Mouse (Mus musculus) right cerebral cortex, postnatal 10 days (tissue): ENCODE measurements around the gene Slco3a1.

Experiments
- DNase-seq, 2 experiments: peaks; one replicate each; pipeline ENCODE4 v3.0.0; 2021; ENCODE audit warnings: low spot score in 2 of 2

Gene Slco3a1

DNA sequence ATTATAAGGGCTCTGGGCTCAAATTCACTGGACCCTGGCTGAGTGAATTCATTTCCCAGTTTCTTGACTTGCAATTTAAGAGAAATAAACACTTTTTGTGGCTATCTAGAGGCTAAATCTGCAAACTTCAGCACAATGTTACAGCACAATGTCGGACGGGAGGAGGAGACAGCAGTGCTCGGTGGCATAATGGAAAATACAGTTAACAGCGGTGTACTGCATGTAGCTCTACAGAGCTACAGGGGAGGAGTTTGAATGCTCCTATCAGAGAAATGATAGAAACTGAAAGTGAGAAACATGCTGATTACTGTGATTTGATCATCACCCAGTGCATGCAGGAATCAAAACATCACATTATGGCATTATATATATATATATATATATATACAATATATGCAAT is 68.5 kb downstream of the Slco3a1 start:
- DNase-seq = no peak

DNA sequence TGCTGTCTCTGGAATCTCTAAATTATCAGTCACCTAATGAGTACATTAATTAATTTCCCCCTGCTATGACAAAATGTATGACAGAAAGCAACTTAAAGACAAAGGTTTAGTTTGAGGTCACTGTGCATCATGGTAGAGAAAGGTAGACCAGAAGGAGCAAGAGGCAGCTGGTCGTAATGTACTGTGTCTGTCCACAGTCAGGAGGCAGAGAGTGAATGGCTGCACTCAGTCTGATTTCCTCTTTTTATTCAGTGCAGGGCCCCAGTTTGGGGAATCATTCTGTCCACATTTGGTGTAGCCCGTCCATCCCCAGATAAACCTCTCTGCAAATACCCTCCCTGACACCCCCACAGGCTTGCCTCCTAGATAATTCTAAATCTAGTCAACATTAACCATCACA is 68.9 kb downstream of the Slco3a1 start:
- no peak for DNase-seq

DNA sequence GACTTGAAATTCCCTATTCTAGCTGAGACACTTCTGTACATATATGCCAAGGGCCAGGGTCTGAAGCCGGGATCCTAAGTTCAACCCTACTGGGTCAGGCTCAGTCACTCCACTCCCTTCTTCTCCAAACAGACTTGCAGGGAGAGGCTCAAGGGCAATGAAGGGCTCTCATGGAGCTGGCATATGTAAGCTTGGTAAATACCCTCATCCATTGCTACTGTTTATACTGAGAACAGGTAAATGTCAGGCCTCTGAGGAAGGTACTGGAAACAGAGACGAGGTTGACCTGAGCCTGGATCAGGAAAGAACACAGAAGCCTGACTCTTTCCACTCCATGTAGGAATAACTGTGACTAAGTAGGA is 70.6 kb downstream of the Slco3a1 start:
- no peak for DNase-seq

DNA sequence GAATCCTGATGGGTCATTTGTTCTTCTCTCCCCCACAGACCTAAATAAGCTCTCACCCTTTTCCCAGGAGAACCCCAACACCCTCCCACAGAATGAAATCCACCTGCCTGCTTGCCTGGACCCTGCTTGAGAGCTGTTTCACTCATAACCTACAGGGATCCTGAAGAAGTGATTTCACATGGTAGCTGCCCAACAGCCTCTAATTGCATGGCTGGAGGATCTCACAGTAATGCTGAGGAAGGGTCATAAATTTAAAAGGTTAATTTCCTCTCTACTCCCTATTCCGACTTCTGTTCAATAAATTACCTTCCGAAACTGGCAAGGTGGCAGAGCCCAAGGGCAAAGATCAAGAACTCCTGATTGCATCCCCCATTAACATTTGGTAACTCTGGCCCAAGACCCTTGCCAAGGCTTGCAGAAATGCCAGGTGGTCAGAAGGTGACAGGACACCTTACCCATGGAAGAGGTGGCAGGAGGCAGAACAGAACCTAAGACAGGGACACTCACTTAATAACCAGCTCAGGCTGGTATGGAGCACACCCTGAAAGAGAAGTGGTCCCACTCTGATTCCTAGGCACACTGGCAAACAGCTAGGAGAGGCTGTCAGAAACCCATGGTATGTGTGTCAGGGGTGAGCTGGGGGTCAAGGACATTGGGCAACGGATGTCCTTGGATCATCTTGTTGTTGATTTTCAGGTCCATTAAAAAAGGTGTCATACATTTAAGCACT is 71.1 kb downstream of the Slco3a1 start:
- DNase-seq = no peak

DNA sequence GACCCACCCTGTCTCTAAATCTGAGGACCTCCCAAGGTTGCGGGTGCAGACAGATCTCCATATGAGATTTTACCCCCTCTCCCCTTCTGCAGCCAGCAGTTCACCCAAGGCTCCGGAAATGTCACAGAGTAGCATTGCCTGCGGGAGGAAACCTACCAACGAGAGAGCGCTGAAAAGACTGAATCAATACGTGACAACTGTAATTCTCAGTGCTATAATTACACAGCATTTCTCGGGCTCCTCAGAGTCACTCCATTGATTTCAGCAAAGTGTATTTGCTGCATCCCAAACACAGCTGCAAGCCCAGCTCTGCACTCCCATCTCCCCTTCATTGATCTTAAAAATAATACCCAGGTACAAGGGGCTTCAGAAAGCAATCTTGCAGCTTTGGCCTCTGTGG is 82.8 kb downstream of the Slco3a1 start:
- no peak for DNase-seq

DNA sequence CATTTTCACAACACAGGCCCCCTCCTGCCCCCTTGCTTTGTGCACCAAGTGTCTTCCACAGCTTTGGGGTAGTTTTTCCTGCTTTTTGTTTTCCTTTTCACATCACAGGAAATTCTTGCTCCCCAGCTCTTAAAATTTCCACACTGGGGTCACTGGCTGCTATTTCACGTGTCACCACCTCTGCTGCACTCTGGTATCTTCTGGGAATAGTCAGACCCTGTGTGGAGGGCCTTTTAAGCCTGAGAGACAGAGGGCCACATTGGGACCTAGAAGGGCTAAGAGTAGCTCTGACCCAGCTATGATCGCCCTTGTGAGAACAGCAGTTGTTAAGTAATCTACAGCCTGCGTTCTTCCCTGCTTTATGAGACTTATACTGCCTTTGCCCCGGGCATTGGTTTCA is 87.7 kb downstream of the Slco3a1 start:
- DNase-seq = no peak

DNA sequence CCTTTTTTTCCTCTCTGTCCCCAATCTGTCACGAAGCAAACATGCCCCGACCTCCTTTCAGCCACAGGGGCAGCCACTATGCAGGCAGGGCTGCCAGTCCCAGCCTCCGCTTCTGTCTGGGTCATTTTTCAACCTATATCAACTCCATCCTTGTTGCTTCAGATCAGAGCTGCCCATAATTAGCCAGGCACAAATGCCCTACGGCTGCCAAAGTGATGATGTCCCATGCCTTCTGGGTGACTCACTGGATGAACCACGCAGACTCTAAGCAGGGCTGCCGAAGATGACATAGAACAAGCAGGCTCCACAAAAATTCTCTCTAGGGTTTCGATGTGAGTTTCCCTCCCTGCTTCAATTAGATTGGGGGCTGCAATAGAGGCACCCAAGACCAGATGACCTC is 89.9 kb downstream of the Slco3a1 start:
- DNase-seq = no peak

DNA sequence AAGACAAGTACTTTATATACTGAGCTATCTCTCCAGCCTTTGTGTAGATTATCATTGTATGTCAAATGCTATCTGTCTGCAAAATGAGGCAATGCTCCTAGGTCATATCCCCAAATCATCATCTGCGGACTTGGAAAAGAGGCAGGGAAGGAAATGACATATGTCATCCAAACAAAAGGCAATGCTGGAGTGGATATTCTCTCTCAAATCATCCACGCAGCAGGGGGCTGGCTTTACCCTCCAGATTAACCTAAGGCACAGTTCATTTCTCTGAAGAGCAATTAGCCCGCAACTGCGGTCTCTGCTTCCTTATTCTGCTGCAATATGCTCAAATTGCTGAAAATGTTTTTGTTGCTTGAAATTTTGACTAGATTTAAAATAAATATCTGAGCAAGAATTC is 92.1 kb downstream of the Slco3a1 start:
- no peak for DNase-seq

DNA sequence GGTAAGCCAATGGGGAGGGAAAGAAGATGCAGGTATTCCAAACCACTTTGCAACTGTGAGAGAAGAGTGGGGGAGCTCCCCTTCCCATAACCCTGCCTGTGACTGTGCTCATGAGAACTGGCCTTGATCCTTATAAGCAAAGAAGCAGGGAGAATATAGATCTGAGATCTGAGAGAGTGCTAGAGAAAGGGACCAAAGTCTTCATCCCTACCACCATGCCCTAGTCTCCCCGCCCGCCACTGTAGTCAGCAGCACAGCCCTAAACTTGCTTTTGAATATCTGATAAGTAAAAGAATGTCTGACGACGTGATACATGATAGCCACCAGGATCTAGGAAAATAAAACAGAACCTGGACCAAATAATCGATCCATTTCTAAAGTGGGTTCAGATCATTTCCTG is 92.8 kb downstream of the Slco3a1 start:
- no peak for DNase-seq

DNA sequence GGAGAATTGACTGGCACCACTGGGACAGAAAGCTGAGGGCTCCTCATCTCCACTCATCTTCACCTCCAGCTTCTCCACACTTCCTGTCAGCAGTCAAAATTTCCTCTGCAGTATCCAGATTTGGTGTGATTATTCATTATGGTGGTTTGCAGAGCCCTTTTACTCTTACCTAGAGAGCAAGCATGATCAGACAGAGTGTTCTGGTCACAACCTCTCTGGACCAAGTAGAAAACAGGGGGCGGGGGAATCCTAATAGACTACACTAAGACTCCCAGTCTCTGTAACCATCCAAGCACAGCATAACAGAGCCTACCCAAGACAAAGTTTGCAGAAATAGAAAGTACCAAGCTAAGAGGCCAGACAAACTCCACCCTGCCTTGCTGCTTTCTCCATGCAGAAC is 93.4 kb downstream of the Slco3a1 start:
- DNase-seq = no peak

DNA sequence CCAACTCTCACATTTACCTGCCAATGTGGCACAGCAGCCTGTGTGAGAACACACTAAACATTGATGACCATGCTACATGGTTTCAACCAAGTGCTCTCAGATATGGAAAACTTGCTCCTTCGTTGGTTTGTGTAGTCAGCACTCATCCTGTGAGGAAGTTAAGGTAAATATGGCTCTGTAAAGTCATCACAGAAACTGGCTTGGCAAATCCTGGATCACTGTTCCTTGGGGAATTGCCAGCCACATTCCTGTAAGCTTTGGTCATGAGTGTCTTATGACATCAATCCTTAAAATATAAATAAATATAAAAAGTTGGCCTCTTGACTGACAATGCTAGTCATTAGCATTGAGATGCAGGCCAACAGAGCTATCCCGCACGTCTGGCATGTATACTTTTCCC is 94.8 kb downstream of the Slco3a1 start:
- DNase-seq = no peak

DNA sequence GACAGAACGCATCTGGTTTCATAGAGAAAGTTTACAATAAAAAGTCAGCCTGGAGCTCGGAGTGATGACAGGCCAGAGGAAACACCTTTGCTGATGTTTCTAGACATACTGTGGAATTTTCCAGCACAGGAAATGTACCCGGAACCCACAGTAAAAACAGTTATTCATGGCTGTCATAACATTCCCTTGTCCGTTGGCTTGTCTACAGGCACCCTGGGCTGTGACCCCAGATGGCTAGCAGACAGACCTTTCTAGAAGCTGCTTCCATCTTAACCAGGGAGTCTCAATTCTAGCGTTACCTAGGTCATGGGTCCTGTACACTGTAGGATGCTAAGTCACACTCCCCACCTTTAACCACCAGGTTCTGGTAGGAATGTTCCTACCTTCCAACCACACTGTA is 95.3 kb downstream of the Slco3a1 start:
- DNase-seq = no peak

DNA sequence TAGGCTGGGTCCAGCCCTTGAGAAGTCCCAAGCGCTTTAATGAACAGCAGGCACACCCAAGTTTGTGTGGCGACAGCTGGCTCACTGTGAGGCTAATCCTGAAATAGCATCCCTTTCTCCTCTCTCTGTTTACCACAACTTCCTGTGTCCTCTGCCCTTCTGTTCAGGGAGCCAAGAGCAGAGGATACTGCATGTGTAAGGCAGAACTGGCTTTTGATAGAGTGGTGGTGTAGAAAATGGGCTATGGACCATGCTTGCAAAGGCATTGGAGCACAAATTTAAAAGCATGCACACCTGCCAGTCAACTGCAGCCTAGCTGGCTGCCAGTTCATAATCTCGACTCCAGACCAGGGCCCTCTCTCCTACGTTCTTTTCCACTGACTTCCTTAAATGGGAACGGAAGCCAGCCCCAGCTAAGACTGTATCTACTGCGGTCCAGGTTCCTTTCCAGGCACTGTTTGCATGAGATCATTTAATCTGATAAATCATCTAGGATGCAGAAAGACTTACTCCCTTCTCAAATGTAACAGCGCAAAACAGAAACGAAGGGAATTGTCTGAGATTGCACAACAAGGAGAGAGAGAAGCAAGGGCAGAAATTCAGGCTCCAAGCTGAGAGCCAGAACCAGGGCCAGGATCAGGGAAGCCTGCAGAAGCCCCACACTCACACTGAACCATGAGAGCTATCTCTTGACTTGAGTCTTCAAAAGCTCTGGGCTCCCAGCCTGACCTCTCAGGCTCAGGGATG is 95.9 kb downstream of the Slco3a1 start:
- no peak for DNase-seq

DNA sequence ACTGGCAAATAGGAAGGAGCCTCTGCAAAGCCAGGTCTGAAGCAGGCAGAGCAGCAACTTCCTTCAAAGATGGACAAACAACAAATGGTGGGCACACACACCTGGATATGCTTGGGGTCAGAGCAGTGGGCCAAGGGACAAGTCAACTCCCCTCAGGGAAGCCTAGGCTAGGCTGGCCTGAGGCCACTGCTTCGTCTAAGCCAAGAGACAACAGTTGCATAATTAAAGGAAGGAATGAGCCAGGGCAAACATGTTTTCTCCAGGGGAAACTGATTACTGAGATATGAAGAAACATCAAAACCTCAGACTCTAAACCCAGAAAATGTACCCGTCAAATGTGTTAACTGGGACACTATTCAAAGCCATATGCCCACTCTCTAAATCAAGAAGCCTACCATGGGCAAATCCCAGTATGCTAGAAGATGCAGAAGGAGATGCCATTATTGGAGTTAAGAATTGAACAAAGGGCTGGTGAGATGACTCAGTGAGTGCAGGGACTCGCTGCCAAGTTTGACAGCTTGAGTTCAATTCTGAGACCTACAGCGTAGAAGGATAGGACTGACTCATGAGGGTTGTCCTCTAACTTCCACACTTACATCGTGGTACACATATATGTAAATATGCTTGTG is 97.1 kb downstream of the Slco3a1 start:
- DNase-seq = peak; percentile 33 to 40

DNA sequence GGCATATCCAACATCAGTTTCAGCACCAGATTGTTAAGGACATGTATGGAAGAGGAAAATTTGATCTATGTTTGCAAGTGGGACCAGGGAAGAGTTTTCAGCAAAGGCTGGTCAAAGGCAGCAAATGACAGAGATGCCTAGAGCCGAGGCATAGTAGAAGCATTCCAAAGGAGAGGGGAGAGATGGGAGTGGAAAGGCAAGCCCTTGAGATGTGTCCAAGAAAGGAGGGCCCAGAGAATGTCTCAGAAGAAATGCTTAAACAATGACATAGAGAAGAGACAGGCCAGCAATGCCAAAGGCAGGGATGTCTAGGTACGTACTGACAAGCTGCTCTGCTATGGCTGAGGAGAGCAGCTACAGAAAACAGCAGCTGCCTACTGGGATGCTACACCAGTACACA is 97.8 kb downstream of the Slco3a1 start:
- no peak for DNase-seq

DNA sequence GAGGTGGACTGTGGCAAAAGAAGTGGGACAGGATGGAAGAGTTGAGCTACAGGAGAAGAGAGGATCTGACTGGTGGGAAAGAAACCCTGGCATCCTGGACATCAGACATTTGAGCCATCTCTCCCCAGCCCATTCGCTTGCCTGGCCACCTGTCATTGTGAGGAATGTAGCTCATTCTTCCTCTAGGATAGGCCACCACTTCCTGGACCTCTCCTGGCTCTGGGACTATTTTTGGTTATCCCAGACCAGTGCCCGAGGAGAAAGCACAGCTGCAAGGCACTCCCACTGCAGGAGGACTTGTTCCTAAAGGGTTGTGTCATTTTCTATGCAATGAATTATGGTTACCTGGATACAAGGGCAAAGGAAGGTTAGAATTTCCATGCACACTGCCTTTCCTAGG is 103.5 kb downstream of the Slco3a1 start:
- no peak for DNase-seq

DNA sequence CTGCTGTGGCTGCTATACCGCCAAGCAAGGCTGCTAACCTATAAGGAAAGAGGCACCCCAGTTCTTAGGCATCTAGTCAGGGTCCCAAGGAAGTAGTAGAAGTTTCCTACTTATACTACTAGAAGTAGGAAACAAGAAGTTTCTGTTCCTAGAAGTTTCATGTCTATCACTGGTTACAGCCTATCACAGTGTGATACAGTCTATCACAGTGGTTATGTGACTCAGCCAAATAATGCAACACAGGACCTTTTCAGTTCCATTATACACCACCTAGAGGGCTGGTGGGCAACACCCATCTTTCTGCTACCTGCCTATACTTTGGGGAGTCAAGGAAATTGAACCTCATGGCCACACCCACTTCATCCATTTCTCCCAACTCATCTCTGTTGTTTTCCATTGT is 104.8 kb downstream of the Slco3a1 start:
- DNase-seq = no peak

DNA sequence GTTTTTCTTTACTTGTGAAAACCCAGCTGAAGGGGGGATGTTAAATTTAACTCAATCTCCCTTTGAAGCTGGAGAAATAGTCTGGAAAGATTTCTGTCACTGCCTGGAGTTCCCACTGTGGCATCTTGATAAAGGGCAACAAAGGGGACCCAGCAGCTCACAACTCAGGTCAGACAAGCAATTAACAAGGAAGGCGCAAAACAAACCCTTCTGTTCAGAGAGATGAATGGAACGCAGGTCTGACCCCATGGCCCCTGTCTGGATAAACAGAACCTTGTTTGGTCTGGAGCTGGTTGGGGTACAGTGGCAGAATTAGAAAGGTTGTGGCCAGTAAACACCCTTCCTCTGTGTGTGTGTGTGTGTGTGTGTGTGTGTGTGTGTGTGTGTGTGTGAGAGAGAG is 106.8 kb downstream of the Slco3a1 start:
- DNase-seq = no peak

DNA sequence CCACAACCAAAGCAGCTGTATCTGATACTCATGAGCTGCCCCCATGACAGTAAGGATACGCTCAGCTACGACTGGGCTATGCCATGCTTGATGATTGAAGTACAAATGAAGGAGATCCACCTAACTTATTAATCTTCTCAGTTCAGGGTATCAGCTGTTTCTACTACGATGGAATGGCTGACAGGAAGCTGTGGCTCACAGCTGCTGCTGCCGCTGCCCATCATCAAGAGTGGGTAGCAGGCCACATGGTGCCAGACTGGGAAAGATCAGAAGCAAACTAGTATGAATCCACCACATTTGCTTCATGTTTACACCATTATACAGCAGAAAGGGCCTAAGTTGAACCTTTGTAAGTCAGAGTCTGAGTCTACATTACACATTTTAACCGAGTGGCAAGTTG is 109.4 kb downstream of the Slco3a1 start:
- no peak for DNase-seq

DNA sequence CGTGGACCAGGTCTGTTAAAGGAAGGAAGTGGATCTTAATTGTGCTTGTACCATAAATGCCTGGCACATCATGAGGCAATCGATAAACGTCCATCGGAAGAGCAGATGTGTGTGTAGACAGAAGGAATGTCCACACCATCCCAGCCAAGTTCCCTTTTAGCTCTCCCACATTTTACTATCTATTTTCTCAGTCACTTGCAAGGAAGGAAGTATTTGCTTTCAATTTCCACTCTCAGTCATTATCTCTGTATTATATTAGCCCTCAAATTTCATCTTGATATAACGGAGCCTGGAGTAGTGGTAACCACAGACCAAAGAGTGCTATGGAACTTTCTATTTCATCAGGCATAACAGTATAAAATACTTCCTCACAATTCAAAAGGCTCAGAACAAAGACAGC is 112.2 kb downstream of the Slco3a1 start:
- no peak for DNase-seq

DNA sequence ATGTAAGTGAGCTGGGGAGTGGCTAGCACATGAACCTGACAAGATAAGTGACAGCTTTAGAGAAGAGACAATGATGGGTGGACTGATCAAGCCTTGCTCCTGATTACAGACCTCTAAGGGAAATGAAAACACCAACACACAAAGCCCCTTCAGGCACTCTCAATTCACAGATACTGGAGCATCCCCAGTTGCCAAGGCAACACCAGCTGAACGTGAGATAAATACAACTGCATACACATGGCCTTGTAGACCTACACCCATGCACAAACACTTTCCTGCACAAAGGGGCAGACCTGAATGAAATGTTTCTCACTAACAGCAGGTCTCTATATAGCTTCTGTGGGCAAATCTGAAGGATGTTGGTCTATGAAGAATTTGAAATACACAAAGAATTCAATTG is 117.0 kb downstream of the Slco3a1 start:
- no peak for DNase-seq

DNA sequence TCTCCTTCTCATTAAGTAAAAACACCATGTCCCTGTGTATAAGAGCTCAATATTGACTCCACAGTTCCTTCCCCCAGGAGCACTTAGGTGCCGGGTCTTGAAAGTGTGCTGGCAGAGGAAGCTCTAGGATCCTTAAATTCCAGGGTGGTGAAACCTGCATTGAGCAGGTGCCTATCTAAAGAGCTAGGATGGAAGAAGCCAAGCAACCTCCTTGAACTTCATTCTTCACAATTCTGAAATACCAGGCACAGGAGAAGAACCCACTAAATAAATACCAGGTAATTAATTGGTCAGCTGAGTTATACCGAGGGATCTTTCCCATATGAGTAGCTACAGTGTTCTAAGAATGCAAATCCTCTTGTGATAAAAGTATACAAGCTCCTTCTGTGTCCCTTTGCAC is 117.9 kb downstream of the Slco3a1 start:
- DNase-seq = no peak

DNA sequence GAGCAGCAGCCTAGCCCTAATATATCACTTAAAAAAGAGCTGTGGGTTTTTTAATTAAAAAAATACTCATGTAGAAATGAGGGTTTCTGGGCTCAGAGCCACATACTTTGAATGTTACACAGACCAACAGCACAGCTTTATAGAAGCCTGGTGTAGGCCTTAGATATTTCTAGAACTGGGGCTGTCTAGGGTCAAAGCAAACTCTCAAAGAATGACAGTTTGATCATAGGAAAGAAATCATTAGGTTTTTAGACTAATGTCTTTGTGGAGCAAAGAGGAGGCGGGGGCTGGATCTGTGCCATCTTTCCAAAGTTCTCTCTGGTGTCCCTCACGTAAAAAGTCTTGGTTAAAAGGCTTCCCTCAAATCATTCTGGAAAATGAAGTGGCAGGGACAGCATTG is 121.6 kb downstream of the Slco3a1 start:
- no peak for DNase-seq
